Mouse (Mus musculus) neural tube, embryonic 13.5 days (tissue): ENCODE data around the gene Wnt7a. TPM values are rescaled to one million over a fixed set of nuclear protein-coding genes. Genes with fewer than 3 reads are reported as not detected.

ENCODE experiments used
- ATAC-seq: fragments of 200-750 bp; cut with Nextera tagmentation; 2 replicates; pipeline ENCODE4 v1.8.0; 2017; ENCODE audit warnings: low read depth, mild to moderate bottlenecking, moderate TSS enrichment, moderate library complexity
- H3K27ac ChIP-seq: fragments of 300-500 bp; sonication (generic); replicated peaks from 2 replicates; pipeline ENCODE4 v1.5.1; 2015; ENCODE audit warnings: moderate library complexity, mild to moderate bottlenecking, inconsistent platforms
- H3K27me3 ChIP-seq: fragments of 300-500 bp; sonication (generic); 2 replicates; pipeline ENCODE4 v1.6.1; 2015; ENCODE audit warnings: mild to moderate bottlenecking, inconsistent platforms
- H3K36me3 ChIP-seq: fragments of 300-500 bp; sonication (generic); 2 replicates; pipeline ENCODE4 v1.6.1; 2015; ENCODE audit warnings: mild to moderate bottlenecking, inconsistent platforms
- H3K4me1 ChIP-seq: fragments of 300-500 bp; sonication (generic); replicated peaks from 2 replicates; pipeline ENCODE4 v1.6.1; 2015; ENCODE audit warnings: inconsistent platforms
- H3K4me2 ChIP-seq: fragments of 300-500 bp; sonication (generic); 2 replicates; pipeline ENCODE4 v1.6.1; 2015; ENCODE audit warnings: inconsistent platforms, mild to moderate bottlenecking, moderate library complexity
- H3K4me3 ChIP-seq: fragments of 300-500 bp; sonication (generic); 2 replicates; pipeline ENCODE4 v1.5.1; 2015; ENCODE audit warnings: mild to moderate bottlenecking, inconsistent platforms
- H3K9ac ChIP-seq: fragments of 300-500 bp; sonication (generic); 2 replicates; pipeline ENCODE4 v1.6.1; 2015; ENCODE audit warnings: moderate library complexity, mild to moderate bottlenecking, inconsistent platforms
- H3K9me3 ChIP-seq: fragments of 300-500 bp; sonication (generic); 2 replicates; pipeline ENCODE4 v1.6.1; 2016; ENCODE audit warnings: inconsistent platforms
- WGBS: fragments of 180-500 bp; shearing (Covaris S2); methylation state at CpG from one replicate; pipeline ENCODE4 v1.1.7; 2015; 5-methylcytosine and 5-hydroxymethylcytosine counted together
- polyA plus RNA-seq: library from polyadenylated mRNA; unstranded; fragments of >200 nt; fragmentation: Nextera tagmentation; extraction: Ambion mirVana; gene quantifications from 2 replicates; pipeline ENCODE4 v1.2.1, GENCODE M21; 2015

Wnt7a gene
- polyA plus RNA-seq, 1 experiment from 2014 or later: 10.1 TPM

GRCm38 (mm10) chr6:91358866-91359656, 52.1 kb downstream of the Wnt7a start:
- Histone ChIP-seq H3K36me3 (no peaks in the 10 kb centered on the region), H3K4me1 (peaks cover 22% of the 10 kb centered on the region), H3K27me3 (no peaks in the 10 kb centered on the region), H3K9ac (no peak overlapping the region), H3K9me3 (no peaks in the 10 kb centered on the region), H3K27ac (no peak overlapping the region), H3K4me2 (no peak overlapping the region), H3K4me3 (no peak overlapping the region)
- WGBS: 85% methylated on average over 6 of the region's 6 CpGs
- no peak for ATAC-seq

- no peaks in the 10 kb centered on the region for H3K36me3 ChIP-seq
- H3K9ac ChIP-seq: no peak overlapping the region
- H3K27me3 ChIP-seq: no peaks in the 10 kb centered on the region
- no peak overlapping the region for H3K4me2 ChIP-seq
- H3K4me1 ChIP-seq: peaks cover 22% of the 10 kb centered on the region
- H3K27ac ChIP-seq: no peak overlapping the region
- no peaks in the 10 kb centered on the region for H3K9me3 ChIP-seq
- no peak for ATAC-seq
- WGBS: 81% methylated on average over 2 of the region's 2 CpGs
- H3K4me3 ChIP-seq: no peak overlapping the region
These were observed 52.8 kb downstream of the Wnt7a start for GRCm38 (mm10) chr6:91358394-91358793.

GRCm38 (mm10) chr6:91357238-91357876, 53.8 kb downstream of the Wnt7a start:
- Histone ChIP-seq H3K9ac (no peak overlapping the region), H3K4me1 (peaks cover 22% of the 10 kb centered on the region), H3K27me3 (no peaks in the 10 kb centered on the region), H3K4me3 (no peak overlapping the region), H3K27ac (no peak overlapping the region), H3K36me3 (no peaks in the 10 kb centered on the region), H3K9me3 (no peaks in the 10 kb centered on the region), H3K4me2 (no peak overlapping the region)
- WGBS: 59% methylated on average over 13 of the region's 13 CpGs
- no peak for ATAC-seq

GRCm38 (mm10) chr6:91349620-91350019, 61.5 kb downstream of the Wnt7a start:
- ATAC-seq: no peak
- WGBS: 47% methylated on average over 9 of the region's 9 CpGs
- no peaks in the 10 kb centered on the region for H3K9me3 ChIP-seq
- peaks cover 52% of the 10 kb centered on the region for H3K4me1 ChIP-seq
- no peak overlapping the region for H3K9ac ChIP-seq
- H3K27ac ChIP-seq: no peak overlapping the region
- H3K27me3 ChIP-seq: no peaks in the 10 kb centered on the region
- no peak overlapping the region for H3K4me2 ChIP-seq
- H3K36me3 ChIP-seq: no peaks in the 10 kb centered on the region
- H3K4me3 ChIP-seq: no peak overlapping the region

- Histone ChIP-seq H3K9ac (no peak overlapping the region), H3K4me3 (no peak overlapping the region), H3K27ac (peak overlapping the region; percentile 86), H3K27me3 (no peaks in the 10 kb centered on the region), H3K4me2 (no peak overlapping the region), H3K9me3 (no peaks in the 10 kb centered on the region), H3K36me3 (no peaks in the 10 kb centered on the region), H3K4me1 (peaks cover 68% of the 10 kb centered on the region)
- ATAC-seq: peak; percentile 69
- WGBS: 4% methylated on average over 7 of the region's 7 CpGs
These were observed 63.4 kb downstream of the Wnt7a start for GRCm38 (mm10) chr6:91347721-91348120.

- ATAC-seq: no peak
- 26% methylated on average over 3 of the region's 3 CpGs for WGBS
- no peak overlapping the region for H3K9ac ChIP-seq
- H3K36me3 ChIP-seq: no peaks in the 10 kb centered on the region
- H3K4me2 ChIP-seq: no peak overlapping the region
- no peak overlapping the region for H3K4me3 ChIP-seq
- H3K27me3 ChIP-seq: no peaks in the 10 kb centered on the region
- H3K9me3 ChIP-seq: no peaks in the 10 kb centered on the region
- H3K27ac ChIP-seq: peak overlapping the region; percentile 86
- H3K4me1 ChIP-seq: peaks cover 68% of the 10 kb centered on the region
These were observed 64.3 kb downstream of the Wnt7a start for GRCm38 (mm10) chr6:91346906-91347156.

GRCm38 (mm10) chr6:91346071-91346905, 64.9 kb downstream of the Wnt7a start:
- peak overlapping the region; percentile 86 for H3K27ac ChIP-seq
- ATAC-seq: peak; percentile 73
- no peak overlapping the region for H3K4me3 ChIP-seq
- WGBS: 17% methylated on average over 10 of the region's 10 CpGs
- H3K27me3 ChIP-seq: no peaks in the 10 kb centered on the region
- H3K4me1 ChIP-seq: peaks cover 68% of the 10 kb centered on the region
- H3K9me3 ChIP-seq: no peaks in the 10 kb centered on the region
- H3K9ac ChIP-seq: 0 out of 2 replicates have a peak overlapping the region, but pooled peaks have one; percentile 17
- H3K36me3 ChIP-seq: no peaks in the 10 kb centered on the region
- H3K4me2 ChIP-seq: no peak overlapping the region

GRCm38 (mm10) chr6:91345091-91345490, 66.1 kb downstream of the Wnt7a start:
- 52% methylated on average over 5 of the region's 5 CpGs for WGBS
- Histone ChIP-seq H3K4me3 (no peak overlapping the region), H3K36me3 (no peaks in the 10 kb centered on the region), H3K4me1 (peaks cover 68% of the 10 kb centered on the region), H3K27ac (peak overlapping the region; percentile 46), H3K27me3 (no peaks in the 10 kb centered on the region), H3K9ac (no peak overlapping the region), H3K4me2 (no peak overlapping the region), H3K9me3 (no peaks in the 10 kb centered on the region)
- no peak for ATAC-seq

GRCm38 (mm10) chr6:91339612-91340246, 71.4 kb downstream of the Wnt7a start:
- Histone ChIP-seq H3K4me2 (no peak overlapping the region), H3K36me3 (no peaks in the 10 kb centered on the region), H3K4me1 (peaks cover 38% of the 10 kb centered on the region), H3K9me3 (no peaks in the 10 kb centered on the region), H3K27ac (no peak overlapping the region), H3K27me3 (no peaks in the 10 kb centered on the region), H3K4me3 (no peak overlapping the region), H3K9ac (no peak overlapping the region)
- WGBS: 70% methylated on average over 8 of the region's 8 CpGs
- ATAC-seq: no peak

- Histone ChIP-seq H3K4me2 (no peak overlapping the region), H3K9me3 (no peaks in the 10 kb centered on the region), H3K4me1 (peaks cover 24% of the 10 kb centered on the region), H3K4me3 (no peak overlapping the region), H3K27ac (no peak overlapping the region), H3K27me3 (no peaks in the 10 kb centered on the region), H3K36me3 (no peaks in the 10 kb centered on the region), H3K9ac (no peak overlapping the region)
- 44% methylated on average over 1 of the region's 1 CpGs for WGBS
- peak; percentile 16 for ATAC-seq
These were observed 75.7 kb downstream of the Wnt7a start for GRCm38 (mm10) chr6:91335470-91335869.

GRCm38 (mm10) chr6:91331886-91332285, 79.3 kb downstream of the Wnt7a start:
- H3K4me3 ChIP-seq: no peak overlapping the region
- H3K4me1 ChIP-seq: peaks cover 15% of the 10 kb centered on the region
- H3K27me3 ChIP-seq: no peaks in the 10 kb centered on the region
- no peak for ATAC-seq
- H3K9ac ChIP-seq: no peak overlapping the region
- no peak overlapping the region for H3K27ac ChIP-seq
- no peak overlapping the region for H3K4me2 ChIP-seq
- no peaks in the 10 kb centered on the region for H3K9me3 ChIP-seq
- H3K36me3 ChIP-seq: no peaks in the 10 kb centered on the region
- 83% methylated on average over 8 of the region's 8 CpGs for WGBS

- Histone ChIP-seq H3K36me3 (no peaks in the 10 kb centered on the region), H3K9me3 (no peaks in the 10 kb centered on the region), H3K4me3 (no peak overlapping the region), H3K9ac (no peak overlapping the region), H3K27ac (no peak overlapping the region), H3K4me1 (peaks cover 23% of the 10 kb centered on the region), H3K4me2 (no peak overlapping the region), H3K27me3 (no peaks in the 10 kb centered on the region)
- WGBS: 84% methylated on average over 4 of the region's 4 CpGs
- ATAC-seq: no peak
These were observed 85.6 kb downstream of the Wnt7a start for GRCm38 (mm10) chr6:91325556-91325955.
